Mouse (Mus musculus) small intestine, adult 2 months (tissue): ENCODE measurements around the gene Bbs9. TPM values are rescaled to one million over a fixed set of nuclear protein-coding genes. Genes with fewer than 3 reads are reported as not detected.

Source experiments
- H3K27ac ChIP-seq: fragments of 200-500 bp; 2 replicates; pipeline ENCODE4 v1.5.1; 2012; ENCODE audit warnings: low read depth, low read length, control low read depth, inconsistent platforms; ENCODE audit not compliant: insufficient read depth
- H3K27me3 ChIP-seq: fragments of 200-500 bp; 2 replicates; pipeline ENCODE4 v1.6.1; 2012; ENCODE audit warnings: mild to moderate bottlenecking, moderate library complexity, low read length, inconsistent platforms; ENCODE audit not compliant: control insufficient read depth, insufficient read depth
- H3K36me3 ChIP-seq: fragments of 200-500 bp; 2 replicates; pipeline ENCODE4 v1.6.1; 2012; ENCODE audit warnings: mild to moderate bottlenecking, low read length, control low read depth, inconsistent platforms; ENCODE audit not compliant: control insufficient read depth, insufficient read depth
- H3K4me1 ChIP-seq: fragments of 200-500 bp; 2 replicates; pipeline ENCODE4 v1.6.1; 2012; ENCODE audit warnings: low read length, inconsistent platforms, mixed read lengths; ENCODE audit not compliant: control insufficient read depth, insufficient read depth, insufficient read length
- H3K4me3 ChIP-seq: fragments of 200-500 bp; 2 replicates; pipeline ENCODE4 v1.5.1; 2012; ENCODE audit warnings: low read depth, mild to moderate bottlenecking, control low read depth, inconsistent platforms, low read length, moderate library complexity
- CTCF ChIP-seq: fragments of 200-500 bp; IDR thresholded peaks from 2 replicates; pipeline ENCODE4 v1.5.1; 2012; ENCODE audit warnings: low read depth, mild to moderate bottlenecking, control low read depth, inconsistent platforms, low read length, moderate library complexity, mixed read lengths; ENCODE audit not compliant: insufficient replicate concordance, insufficient read length; ENCODE audit errors: extremely low read depth
- POLR2A ChIP-seq: fragments of 200-500 bp; IDR thresholded peaks from 2 replicates; pipeline ENCODE4 v1.6.1; 2012; ENCODE audit warnings: low read depth, mild to moderate bottlenecking, control low read depth, inconsistent platforms, low read length, moderate library complexity
- WGBS: fragments of 180-500 bp; shearing (Covaris S2); methylation state at CpG from one replicate; pipeline ENCODE4 v1.1.7; 2018; 5-methylcytosine and 5-hydroxymethylcytosine counted together
- polyA plus RNA-seq: library from polyadenylated mRNA; depleted of rRNA; stranded (reverse); fragments of >200 nt; gene quantifications from 2 replicates; pipeline ENCODE4 v1.2.3, GENCODE M21; 2012

Gene Bbs9
- polyA plus RNA-seq, 1 experiment, result 5.4 TPM

DNA sequence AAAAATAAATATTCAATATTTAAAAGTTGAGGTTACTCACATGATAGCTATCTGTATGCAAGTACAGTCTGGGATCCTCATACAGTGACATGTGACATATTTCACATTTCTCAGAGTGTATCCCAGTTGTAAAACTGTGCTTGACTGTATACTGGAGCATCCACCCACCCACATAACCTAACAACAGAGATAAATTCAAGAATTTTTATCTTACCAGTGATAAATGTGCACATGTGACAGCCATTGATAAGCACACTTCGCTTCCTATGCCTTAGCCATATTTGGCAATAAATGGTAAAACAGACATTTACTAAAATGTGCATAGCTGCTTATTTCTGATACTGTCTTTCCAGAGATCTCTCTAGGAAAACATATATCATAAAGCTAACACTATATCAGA lies 330.5 kb downstream of the Bbs9 start:
- H3K36me3 ChIP-seq, result no peaks in the 10 kb centered on the region
- H3K4me1 ChIP-seq, result no peaks in the 10 kb centered on the region
- no peak for TF ChIP-seq POLR2A
- TF ChIP-seq CTCF, result no peak
- H3K4me3 ChIP-seq, result no peak overlapping the region
- 87% methylated on average over 1 of the region's 1 CpGs for WGBS
- H3K27me3 ChIP-seq, result no peaks in the 10 kb centered on the region
- H3K27ac ChIP-seq, result no peak overlapping the region

DNA sequence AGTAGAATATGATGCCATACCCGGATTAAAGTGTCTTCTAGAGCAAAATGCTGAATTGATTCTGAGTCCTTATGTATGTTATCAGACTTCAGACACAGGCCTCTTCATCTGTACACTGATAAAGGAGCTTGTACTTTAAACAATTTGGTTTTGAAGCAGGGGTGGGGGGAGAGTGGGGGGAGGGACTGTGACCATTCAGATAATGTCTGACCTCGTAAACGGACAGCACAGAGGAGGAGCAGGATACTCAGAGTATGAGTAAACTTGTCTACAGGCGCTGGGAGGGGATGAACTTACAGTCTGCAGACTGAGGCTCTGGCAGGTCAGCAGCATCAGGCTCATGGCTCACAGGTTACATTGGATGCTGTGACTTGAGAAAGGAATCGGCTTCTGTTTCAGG lies 331.0 kb downstream of the Bbs9 start:
- H3K4me1 ChIP-seq, result no peaks in the 10 kb centered on the region
- no peak overlapping the region for H3K4me3 ChIP-seq
- no peaks in the 10 kb centered on the region for H3K27me3 ChIP-seq
- 44% methylated on average over 5 of the region's 5 CpGs for WGBS
- TF ChIP-seq CTCF (no peak), POLR2A (no peak)
- H3K36me3 ChIP-seq, result no peaks in the 10 kb centered on the region
- H3K27ac ChIP-seq, result no peak overlapping the region

DNA sequence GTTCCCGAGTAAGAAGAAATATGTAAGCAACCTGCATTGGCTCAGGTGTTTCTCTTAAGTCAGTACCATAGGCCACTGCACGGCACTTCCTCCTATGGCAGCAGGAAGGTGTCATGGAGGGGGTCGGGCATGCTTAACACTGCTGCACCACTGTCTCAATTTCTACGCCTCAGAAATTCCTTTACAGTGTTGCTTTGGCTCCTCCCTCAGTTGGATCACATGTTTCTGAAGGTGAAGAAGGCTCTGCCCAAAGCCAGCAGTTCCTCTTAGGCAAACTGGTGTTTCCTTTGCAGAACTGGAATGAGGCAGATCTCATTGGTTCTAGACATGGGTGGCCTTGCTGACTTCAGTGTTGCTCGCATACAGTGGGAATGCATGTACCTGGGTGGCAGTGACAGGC lies 332.2 kb downstream of the Bbs9 start:
- no peak for TF ChIP-seq CTCF
- TF ChIP-seq POLR2A, result no peak
- Histone ChIP-seq H3K27ac (no peak overlapping the region), H3K36me3 (no peaks in the 10 kb centered on the region), H3K4me1 (no peaks in the 10 kb centered on the region), H3K4me3 (no peak overlapping the region), H3K27me3 (no peaks in the 10 kb centered on the region)
- WGBS, result 87% methylated on average over 5 of the region's 5 CpGs

DNA sequence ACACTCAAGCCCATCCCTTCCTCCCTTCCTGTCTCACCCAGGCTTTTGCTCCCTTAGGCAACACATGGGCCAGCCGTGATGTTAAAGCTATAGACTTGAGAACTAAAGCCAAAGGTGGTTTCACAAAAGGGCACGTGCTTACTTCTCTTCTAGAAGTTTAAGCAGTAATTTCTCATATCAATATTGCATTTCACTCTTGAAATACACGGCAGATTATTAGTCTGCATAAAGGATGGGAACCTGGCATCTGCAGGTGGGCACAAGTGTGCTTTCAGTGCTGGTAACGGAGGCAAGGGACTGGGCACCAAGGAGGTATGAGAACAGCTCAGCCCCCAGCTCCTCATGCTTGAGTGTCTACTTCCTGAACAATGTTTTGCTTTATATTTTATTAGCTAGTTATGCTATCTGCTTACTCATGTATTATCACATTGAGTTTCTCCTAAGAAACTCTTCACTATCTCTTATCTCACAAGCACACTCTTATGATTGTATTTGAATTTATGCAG lies 334.2 kb downstream of the Bbs9 start:
- no peak for TF ChIP-seq POLR2A
- TF ChIP-seq CTCF, result no peak
- 85% methylated on average over 4 of the region's 4 CpGs for whole genome bisulfite sequencing
- Histone ChIP-seq H3K36me3 (no peaks in the 10 kb centered on the region), H3K27me3 (no peaks in the 10 kb centered on the region), H3K27ac (no peak overlapping the region), H3K4me1 (no peaks in the 10 kb centered on the region), H3K4me3 (no peak overlapping the region)

DNA sequence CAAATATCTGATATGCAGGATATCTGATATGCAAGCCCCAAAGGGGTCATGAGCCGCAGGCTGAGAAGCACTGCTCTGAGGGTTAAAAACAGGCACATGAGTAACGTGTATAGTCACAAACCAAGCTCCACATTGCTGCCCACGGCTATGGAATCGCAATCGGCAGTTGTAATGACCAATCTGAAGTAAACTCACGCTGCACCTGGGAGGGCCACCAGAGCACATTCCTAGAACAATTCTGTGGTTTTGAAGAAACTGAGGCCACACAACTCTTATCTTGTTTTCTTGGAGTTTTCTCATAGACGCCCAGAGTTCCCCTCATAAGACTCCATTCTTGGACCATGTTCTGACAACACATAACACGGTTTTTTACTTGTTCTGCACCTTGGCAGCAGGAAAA lies 334.9 kb downstream of the Bbs9 start:
- WGBS, result 85% methylated on average over 8 of the region's 8 CpGs
- no peaks in the 10 kb centered on the region for H3K27me3 ChIP-seq
- no peaks in the 10 kb centered on the region for H3K4me1 ChIP-seq
- H3K27ac ChIP-seq, result no peak overlapping the region
- H3K36me3 ChIP-seq, result no peaks in the 10 kb centered on the region
- H3K4me3 ChIP-seq, result no peak overlapping the region
- TF ChIP-seq POLR2A (no peak), CTCF (no peak)

DNA sequence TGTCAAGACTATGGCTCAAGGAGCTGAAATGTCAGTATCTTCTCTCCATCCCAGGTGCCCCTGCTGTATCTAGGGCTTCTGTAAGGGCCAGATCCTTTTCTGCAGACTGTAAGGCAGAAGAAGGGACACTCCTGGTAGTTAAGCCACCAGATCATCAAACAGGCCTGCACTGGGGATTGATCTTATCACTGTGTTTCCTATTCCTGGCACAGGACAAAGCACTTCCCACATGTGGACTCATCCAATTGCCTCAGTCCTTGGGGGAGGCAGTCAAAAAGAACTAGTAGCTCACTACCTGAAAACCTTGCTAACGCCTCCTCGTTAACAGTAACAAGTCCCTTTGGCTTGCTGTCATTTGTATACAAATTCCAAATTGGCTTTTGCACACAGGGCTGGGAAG lies 336.4 kb downstream of the Bbs9 start:
- Histone ChIP-seq H3K36me3 (no peaks in the 10 kb centered on the region), H3K27ac (no peak overlapping the region), H3K4me3 (no peak overlapping the region), H3K27me3 (no peaks in the 10 kb centered on the region), H3K4me1 (no peaks in the 10 kb centered on the region)
- 89% methylated on average over 2 of the region's 2 CpGs for WGBS
- TF ChIP-seq POLR2A, result no peak
- no peak for TF ChIP-seq CTCF

DNA sequence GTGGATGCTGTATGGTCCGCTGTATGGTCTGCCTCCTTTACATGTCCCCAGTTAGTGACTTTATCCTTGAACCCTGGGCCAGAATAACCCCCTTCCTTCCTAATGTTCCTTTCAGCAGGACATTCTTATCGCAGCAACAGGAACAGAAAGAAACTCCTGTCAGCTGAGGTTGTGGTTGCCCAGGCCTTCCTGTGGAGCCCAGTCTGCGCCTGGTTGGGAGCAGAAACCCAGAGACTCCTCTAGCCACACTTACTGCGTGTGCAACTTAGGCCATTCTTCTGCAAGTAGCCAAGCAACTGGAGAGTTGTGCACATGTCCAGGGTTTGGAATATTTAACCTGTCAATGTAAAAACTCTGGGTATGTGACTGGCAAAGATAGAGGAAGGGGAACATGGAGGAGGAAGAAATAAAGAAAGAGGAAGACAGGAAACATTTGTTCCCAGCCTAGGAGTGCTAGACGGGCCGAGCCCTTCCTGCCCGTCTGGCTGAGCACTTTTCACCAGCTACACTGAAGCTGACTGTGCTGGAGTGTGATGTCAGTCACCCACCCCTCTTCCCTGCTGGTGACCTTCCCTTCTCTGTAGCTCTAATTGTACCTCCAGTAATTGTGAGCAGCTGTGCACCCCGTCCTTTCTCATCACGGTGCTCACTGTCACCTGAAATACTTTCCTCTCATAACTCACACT lies 339.0 kb downstream of the Bbs9 start:
- WGBS, result 73% methylated on average over 9 of the region's 9 CpGs
- Histone ChIP-seq H3K27ac (no peak overlapping the region), H3K27me3 (no peaks in the 10 kb centered on the region), H3K4me1 (no peaks in the 10 kb centered on the region), H3K4me3 (no peak overlapping the region), H3K36me3 (no peaks in the 10 kb centered on the region)
- TF ChIP-seq POLR2A, result no peak
- TF ChIP-seq CTCF, result no peak

DNA sequence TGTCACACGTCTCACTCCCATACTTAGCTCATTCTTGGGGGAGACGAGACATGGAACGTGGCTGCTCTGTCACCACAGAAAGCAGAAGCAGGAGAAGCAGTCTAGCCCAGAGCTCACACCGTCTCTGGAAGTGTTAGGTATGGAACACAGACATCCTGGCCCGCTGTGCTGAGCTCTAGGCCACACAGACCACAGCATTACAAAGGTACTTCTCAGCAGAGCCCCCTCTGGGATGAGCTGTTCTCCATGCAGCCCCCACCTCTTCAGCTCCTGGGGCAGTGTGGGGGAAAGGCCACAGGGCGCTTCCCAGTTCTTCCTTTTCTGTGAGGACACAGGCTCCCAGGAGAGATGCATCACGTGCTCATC lies 339.6 kb downstream of the Bbs9 start:
- Histone ChIP-seq H3K27ac (no peak overlapping the region), H3K36me3 (no peaks in the 10 kb centered on the region), H3K27me3 (no peaks in the 10 kb centered on the region), H3K4me3 (no peak overlapping the region), H3K4me1 (no peaks in the 10 kb centered on the region)
- no peak for TF ChIP-seq POLR2A
- TF ChIP-seq CTCF, result no peak
- 69% methylated on average over 7 of the region's 7 CpGs for WGBS
